Mouse (Mus musculus): ENCODE measurements at regions not wholly inside any gene's neighbourhood (a gene's known extent, or its start where the extent isn't known, plus 50 kb on each side); places are given as distances from the start of the nearest gene placed in this dataset.

- H3K4me1 ChIP-seq (ENCODE audit: control insufficient read depth, insufficient read depth, low read length): 0 out of 2 replicates have a peak, but pooled peaks cover 2% of the 10 kb centered on the region
- H3K27ac ChIP-seq (ENCODE audit: insufficient read depth, low read depth, low read length): no peak overlapping the region
- TF ChIP-seq CTCF (IDR thresholded peaks at IDR 0.05; ENCODE audit: low read depth, low read length) (no peak), POLR2A (IDR thresholded peaks at IDR 0.05; ENCODE audit: borderline replicate concordance, low read depth, low read length) (no peak)
- no peak overlapping the region for H3K4me3 ChIP-seq (ENCODE audit: insufficient read depth, low read length)
These were observed 111.5 kb downstream of the Mrm1 start for GRCm38 (mm10) chr11:84707772-84708171.

- TF ChIP-seq POLR2A (IDR thresholded peaks at IDR 0.05; ENCODE audit: borderline replicate concordance, low read depth, low read length) (no peak), CTCF (IDR thresholded peaks at IDR 0.05; ENCODE audit: low read depth, low read length) (no peak)
- Histone ChIP-seq H3K27ac (ENCODE audit: insufficient read depth, low read depth, low read length) (no peak overlapping the region), H3K4me3 (ENCODE audit: insufficient read depth, low read length) (no peak overlapping the region), H3K4me1 (ENCODE audit: control insufficient read depth, insufficient read depth, low read length) (0 out of 2 replicates have a peak, but pooled peaks cover 2% of the 10 kb centered on the region)
These were observed 112.6 kb downstream of the Mrm1 start for GRCm38 (mm10) chr11:84706692-84707091.

DNA sequence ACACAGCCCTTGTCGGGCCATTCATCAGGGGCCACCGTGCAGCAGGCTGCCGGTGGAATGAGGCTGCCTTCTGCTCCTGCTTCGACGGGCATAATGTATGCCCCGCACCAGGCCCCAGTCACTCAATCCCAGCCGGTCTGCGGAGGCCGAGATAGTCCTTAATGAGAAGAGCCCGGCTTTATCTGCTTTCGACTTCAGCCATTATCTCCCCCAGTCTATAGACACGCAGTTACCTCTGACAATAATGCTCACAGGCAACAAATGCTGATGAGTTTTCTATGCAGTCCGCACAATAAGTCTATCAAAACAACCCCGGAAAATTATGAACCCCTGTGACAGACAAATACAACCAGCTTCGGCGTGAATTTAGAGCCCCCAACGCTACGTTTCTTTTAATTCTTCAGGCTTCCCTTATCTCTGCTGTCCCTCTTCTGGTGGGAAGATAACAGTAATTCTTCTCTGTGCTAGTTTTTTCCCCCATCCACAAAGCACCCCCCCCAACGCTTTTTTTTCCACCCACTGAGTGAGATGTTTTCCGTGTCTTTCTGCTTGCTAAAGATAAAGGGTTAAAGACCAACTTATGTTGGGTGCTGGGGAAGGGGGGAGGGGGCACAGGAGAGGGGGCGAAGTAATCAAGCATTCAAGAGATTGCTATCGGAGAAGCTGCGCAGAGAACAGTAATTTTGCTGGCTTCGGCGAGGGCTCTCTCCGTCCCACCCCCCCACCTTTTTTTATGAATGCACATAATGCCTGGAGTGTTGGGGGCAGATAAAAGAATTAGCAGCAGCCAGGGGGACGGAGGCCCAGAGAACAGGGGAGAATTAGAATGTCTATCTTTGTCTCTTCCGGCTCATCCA, 117.8 kb downstream of the Mrm1 start:
- Histone ChIP-seq H3K4me1 (ENCODE audit: control insufficient read depth, insufficient read depth, low read length) (no peaks in the 10 kb centered on the region), H3K4me3 (ENCODE audit: insufficient read depth, low read length) (no peak overlapping the region), H3K27ac (ENCODE audit: insufficient read depth, low read depth, low read length) (no peak overlapping the region)
- no peak for TF ChIP-seq POLR2A (IDR thresholded peaks at IDR 0.05; ENCODE audit: borderline replicate concordance, low read depth, low read length)

- TF ChIP-seq POLR2A (IDR thresholded peaks at IDR 0.05; ENCODE audit: borderline replicate concordance, low read depth, low read length) (no peak), CTCF (IDR thresholded peaks at IDR 0.05; ENCODE audit: low read depth, low read length) (no peak)
- Histone ChIP-seq H3K27ac (ENCODE audit: insufficient read depth, low read depth, low read length) (no peak overlapping the region), H3K4me3 (ENCODE audit: insufficient read depth, low read length) (no peak overlapping the region), H3K4me1 (ENCODE audit: control insufficient read depth, insufficient read depth, low read length) (no peaks in the 10 kb centered on the region)
These were observed 121.8 kb downstream of the Mrm1 start for GRCm38 (mm10) chr11:84697521-84697920.

- Histone ChIP-seq H3K4me3 (ENCODE audit: insufficient read depth, low read length) (no peak overlapping the region), H3K4me1 (ENCODE audit: control insufficient read depth, insufficient read depth, low read length) (no peaks in the 10 kb centered on the region), H3K27ac (ENCODE audit: insufficient read depth, low read depth, low read length) (no peak overlapping the region)
- TF ChIP-seq CTCF (IDR thresholded peaks at IDR 0.05; ENCODE audit: low read depth, low read length): no peak
- TF ChIP-seq POLR2A (IDR thresholded peaks at IDR 0.05; ENCODE audit: borderline replicate concordance, low read depth, low read length): no peak
These were observed 126.7 kb downstream of the Mrm1 start for GRCm38 (mm10) chr11:84692638-84693037.

- Histone ChIP-seq H3K4me3 (ENCODE audit: insufficient read depth, low read length) (no peak overlapping the region), H3K27ac (ENCODE audit: insufficient read depth, low read depth, low read length) (no peak overlapping the region), H3K4me1 (ENCODE audit: control insufficient read depth, insufficient read depth, low read length) (no peaks in the 10 kb centered on the region)
- TF ChIP-seq POLR2A (IDR thresholded peaks at IDR 0.05; ENCODE audit: borderline replicate concordance, low read depth, low read length) (no peak), CTCF (IDR thresholded peaks at IDR 0.05; ENCODE audit: low read depth, low read length) (no peak)
These were observed 127.7 kb downstream of the Mrm1 start for GRCm38 (mm10) chr11:84691410-84692148.

GRCm38 (mm10) chr11:84686473-84686872, 132.8 kb downstream of the Mrm1 start:
- TF ChIP-seq CTCF (IDR thresholded peaks at IDR 0.05; ENCODE audit: low read depth, low read length) (no peak), POLR2A (IDR thresholded peaks at IDR 0.05; ENCODE audit: borderline replicate concordance, low read depth, low read length) (no peak)
- Histone ChIP-seq H3K27ac (ENCODE audit: insufficient read depth, low read depth, low read length) (no peak overlapping the region), H3K4me1 (ENCODE audit: control insufficient read depth, insufficient read depth, low read length) (no peaks in the 10 kb centered on the region), H3K4me3 (ENCODE audit: insufficient read depth, low read length) (no peak overlapping the region)

GRCm38 (mm10) chr11:84684325-84684724, 135.0 kb downstream of the Mrm1 start:
- H3K4me3 ChIP-seq (ENCODE audit: insufficient read depth, low read length): no peak overlapping the region
- TF ChIP-seq POLR2A (IDR thresholded peaks at IDR 0.05; ENCODE audit: borderline replicate concordance, low read depth, low read length) (no peak), CTCF (IDR thresholded peaks at IDR 0.05; ENCODE audit: low read depth, low read length) (no peak)
- H3K4me1 ChIP-seq (ENCODE audit: control insufficient read depth, insufficient read depth, low read length): no peaks in the 10 kb centered on the region
- no peak overlapping the region for H3K27ac ChIP-seq (ENCODE audit: insufficient read depth, low read depth, low read length)

DNA sequence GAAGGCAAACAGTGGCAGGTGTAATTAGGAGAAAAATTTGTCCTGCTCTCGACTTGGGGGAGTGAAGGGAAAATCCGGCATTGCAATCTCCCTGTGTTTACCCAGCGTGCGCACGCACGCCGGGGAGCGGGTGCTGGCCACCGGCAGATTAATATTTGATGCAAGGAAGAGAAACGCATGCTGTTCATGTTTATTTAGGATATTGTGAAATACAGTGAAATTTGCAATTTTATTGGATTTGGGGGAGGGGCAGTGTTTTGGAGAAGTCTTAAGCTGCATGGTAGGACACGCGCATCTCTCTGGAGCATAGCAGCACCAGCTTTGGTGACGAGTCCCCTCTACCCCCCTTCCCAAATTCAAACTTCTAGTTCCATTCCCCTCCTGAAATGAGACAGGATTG, 136.4 kb downstream of the Mrm1 start:
- TF ChIP-seq CTCF (IDR thresholded peaks at IDR 0.05; ENCODE audit: low read depth, low read length) (no peak), POLR2A (IDR thresholded peaks at IDR 0.05; ENCODE audit: borderline replicate concordance, low read depth, low read length) (no peak)
- Histone ChIP-seq H3K4me1 (ENCODE audit: control insufficient read depth, insufficient read depth, low read length) (no peaks in the 10 kb centered on the region), H3K4me3 (ENCODE audit: insufficient read depth, low read length) (no peak overlapping the region), H3K27ac (ENCODE audit: insufficient read depth, low read depth, low read length) (no peak overlapping the region)
